Mouse (Mus musculus): ENCODE measurements around the gene H2al1c. TPM values are rescaled to one million over a fixed set of nuclear protein-coding genes. Genes with fewer than 3 reads are reported as not detected.
"Not testable (repeated sequence)": the region's sequence is repeated elsewhere in the genome, so short reads cannot be mapped to it uniquely, and the experiment has no call there.

H2al1c gene
- not detected in 2 replicates for polyA plus RNA-seq (2016; fragmentation: Nextera tagmentation; extraction: Ambion mirVana)

DNA sequence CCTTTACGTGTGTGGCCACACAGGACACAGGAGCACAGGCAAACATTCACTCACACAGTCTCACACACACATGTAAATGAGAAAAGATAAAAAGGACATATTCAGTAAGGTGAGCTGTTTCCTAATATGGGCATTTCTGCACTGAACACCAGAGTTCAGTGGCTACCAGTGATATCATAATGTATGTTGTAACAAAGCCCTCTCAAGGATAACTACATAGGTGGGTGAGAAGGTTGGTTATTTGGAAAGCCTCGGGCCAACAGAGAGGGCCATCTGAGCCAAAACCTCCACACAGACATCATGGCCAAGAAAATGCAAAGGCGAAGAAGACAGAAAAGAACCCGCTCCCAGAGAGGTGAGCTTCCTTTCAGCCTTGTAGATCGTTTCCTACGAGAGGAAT, at the start of gene H2al1c:
H2al1c (plus strand) TSS at position 301 of the 400 bp plus-strand sequence.
- H3K4me3 ChIP-seq (replicated peaks); H3K9me3 ChIP-seq; H3K4me1 ChIP-seq (replicated peaks); H3K4me2 ChIP-seq; H3K27me3 ChIP-seq; ATAC-seq (ENCODE audit: insufficient number of reproducible peaks, insufficient read depth, low FRiP score, low TSS enrichment, low read depth); H3K9ac ChIP-seq (replicated peaks); H3K27ac ChIP-seq; H3K36me3 ChIP-seq: not testable (repeated sequence)
- WGBS, result 83% methylated on average over 1 of the region's 6 CpGs

- Histone ChIP-seq H3K9ac (replicated peaks) (no peak overlapping the region), H3K27me3 (peaks cover 47% of the 10 kb centered on the region), H3K4me3 (replicated peaks) (no peak overlapping the region), H3K27ac (peak overlapping the region; percentile 29; the same call in 1 of the 2 replicates), H3K9me3 (no peaks in the 10 kb centered on the region), H3K36me3 (no peaks in the 10 kb centered on the region), H3K4me2 (no peak overlapping the region), H3K4me1 (replicated peaks) (peaks cover 13% of the 10 kb centered on the region)
- ATAC-seq (ENCODE audit: insufficient number of reproducible peaks, insufficient read depth, low FRiP score, low TSS enrichment, low read depth), result no peak
- WGBS, result 45% methylated on average over 8 of the region's 8 CpGs
Observed at GRCm38 (mm10) chrX:11264918-11265317, 40.5 kb upstream of the H2al1c start.

- Histone ChIP-seq H3K4me2 (no peak overlapping the region), H3K36me3 (no peaks in the 10 kb centered on the region), H3K27me3 (peaks cover 49% of the 10 kb centered on the region), H3K4me1 (replicated peaks) (peaks cover 13% of the 10 kb centered on the region), H3K27ac (no peak overlapping the region), H3K4me3 (replicated peaks) (no peak overlapping the region), H3K9ac (replicated peaks) (no peak overlapping the region), H3K9me3 (no peaks in the 10 kb centered on the region)
- WGBS, result 46% methylated on average over 7 of the region's 7 CpGs
- no peak for ATAC-seq (ENCODE audit: insufficient number of reproducible peaks, insufficient read depth, low FRiP score, low TSS enrichment, low read depth)
Observed at GRCm38 (mm10) chrX:11267791-11268190, 37.7 kb upstream of the H2al1c start.

DNA sequence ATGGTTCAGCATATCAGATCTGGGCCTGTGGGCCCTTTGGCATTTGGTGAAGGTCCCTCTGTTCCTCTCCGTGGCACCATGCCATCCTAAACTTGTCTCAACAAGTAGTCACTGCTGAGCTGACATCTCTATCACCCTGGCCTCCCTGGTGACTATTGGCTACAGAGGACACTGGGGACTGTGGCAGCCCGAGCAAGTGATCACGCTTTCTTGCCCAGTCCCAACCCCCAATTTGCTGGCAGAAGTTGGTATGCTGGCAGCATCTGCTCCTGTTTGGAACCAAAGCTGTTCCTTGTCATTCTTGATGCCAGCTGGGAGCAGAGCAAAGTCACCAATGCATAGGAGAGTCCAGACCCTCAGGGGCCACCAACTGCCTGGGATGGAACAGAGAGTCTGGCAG, 36.4 kb upstream of the H2al1c start:
- Histone ChIP-seq H3K36me3 (no peaks in the 10 kb centered on the region), H3K27ac (no peak overlapping the region), H3K4me2 (no peak overlapping the region), H3K27me3 (peaks cover 44% of the 10 kb centered on the region), H3K4me3 (replicated peaks) (no peak overlapping the region), H3K9me3 (no peaks in the 10 kb centered on the region), H3K4me1 (replicated peaks) (peaks cover 13% of the 10 kb centered on the region), H3K9ac (replicated peaks) (no peak overlapping the region)
- WGBS, result 91% methylated on average over 3 of the region's 3 CpGs
- ATAC-seq (ENCODE audit: insufficient number of reproducible peaks, insufficient read depth, low FRiP score, low TSS enrichment, low read depth), result no peak

DNA sequence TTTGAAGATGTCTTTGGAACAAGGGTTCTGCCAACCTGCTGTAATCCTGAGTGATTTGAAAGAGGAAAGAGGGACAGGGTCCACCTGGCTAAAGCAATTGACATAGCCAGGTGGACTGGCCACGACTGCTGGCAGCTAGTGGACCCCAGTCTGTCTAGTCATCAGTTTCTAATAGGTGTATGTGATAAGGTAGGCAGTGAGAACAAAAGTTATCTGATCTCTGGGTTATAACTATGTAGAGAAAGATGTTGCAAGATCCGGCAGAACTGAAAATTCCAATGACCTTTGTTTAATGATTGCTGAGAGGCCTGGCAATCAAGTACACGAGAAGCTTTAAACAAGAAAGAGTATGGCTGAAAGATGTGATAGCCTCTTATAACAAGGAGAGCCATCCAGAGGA, 32.3 kb upstream of the H2al1c start:
- 83% methylated on average over 3 of the region's 3 CpGs for WGBS
- H3K27me3 ChIP-seq, result peaks cover 29% of the 10 kb centered on the region
- no peak overlapping the region for H3K27ac ChIP-seq
- H3K9me3 ChIP-seq, result no peaks in the 10 kb centered on the region
- H3K4me2 ChIP-seq, result no peak overlapping the region
- no peak overlapping the region for H3K9ac ChIP-seq (replicated peaks)
- H3K4me3 ChIP-seq (replicated peaks), result no peak overlapping the region
- no peaks in the 10 kb centered on the region for H3K36me3 ChIP-seq
- peaks cover 2% of the 10 kb centered on the region; the same call in 1 of the 2 replicates for H3K4me1 ChIP-seq (replicated peaks)
- no peak for ATAC-seq (ENCODE audit: insufficient number of reproducible peaks, insufficient read depth, low FRiP score, low TSS enrichment, low read depth)

DNA sequence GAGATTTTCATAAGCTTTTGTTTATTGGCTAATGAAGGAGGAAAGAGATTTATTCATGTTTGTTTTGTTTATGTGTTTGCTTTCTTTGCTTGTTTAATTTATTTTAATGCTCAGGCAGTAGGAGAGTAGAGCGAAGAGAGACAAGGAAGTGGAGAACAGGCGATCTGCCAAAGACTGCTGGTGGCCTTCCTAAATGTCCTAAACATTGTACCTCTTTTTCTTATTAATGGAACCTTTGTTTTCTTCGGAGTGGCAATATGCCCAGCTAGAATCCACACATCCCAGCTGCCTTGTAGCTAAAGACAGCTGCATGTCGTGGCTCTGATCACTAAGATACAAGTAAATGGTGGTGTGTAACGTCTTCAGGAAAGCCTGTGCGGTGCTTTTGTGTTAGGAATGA, 28.4 kb upstream of the H2al1c start:
- no peak for ATAC-seq (ENCODE audit: insufficient number of reproducible peaks, insufficient read depth, low FRiP score, low TSS enrichment, low read depth)
- no peak overlapping the region for H3K4me2 ChIP-seq
- no peaks in the 10 kb centered on the region for H3K36me3 ChIP-seq
- no peak overlapping the region for H3K9ac ChIP-seq (replicated peaks)
- H3K27ac ChIP-seq, result no peak overlapping the region
- no peaks in the 10 kb centered on the region for H3K4me1 ChIP-seq (replicated peaks)
- 83% methylated on average over 6 of the region's 6 CpGs for WGBS
- H3K9me3 ChIP-seq, result no peaks in the 10 kb centered on the region
- H3K4me3 ChIP-seq (replicated peaks), result no peak overlapping the region
- peaks cover 18% of the 10 kb centered on the region for H3K27me3 ChIP-seq

- Histone ChIP-seq H3K9ac (replicated peaks) (no peak overlapping the region), H3K4me1 (replicated peaks) (no peaks in the 10 kb centered on the region), H3K4me3 (replicated peaks) (no peak overlapping the region), H3K9me3 (no peaks in the 10 kb centered on the region), H3K4me2 (no peak overlapping the region), H3K27ac (no peak overlapping the region), H3K36me3 (no peaks in the 10 kb centered on the region), H3K27me3 (peaks cover 21% of the 10 kb centered on the region)
- no peak for ATAC-seq (ENCODE audit: insufficient number of reproducible peaks, insufficient read depth, low FRiP score, low TSS enrichment, low read depth)
- 65% methylated on average over 2 of the region's 2 CpGs for WGBS
Observed at GRCm38 (mm10) chrX:11280741-11281140, 24.7 kb upstream of the H2al1c start.

DNA sequence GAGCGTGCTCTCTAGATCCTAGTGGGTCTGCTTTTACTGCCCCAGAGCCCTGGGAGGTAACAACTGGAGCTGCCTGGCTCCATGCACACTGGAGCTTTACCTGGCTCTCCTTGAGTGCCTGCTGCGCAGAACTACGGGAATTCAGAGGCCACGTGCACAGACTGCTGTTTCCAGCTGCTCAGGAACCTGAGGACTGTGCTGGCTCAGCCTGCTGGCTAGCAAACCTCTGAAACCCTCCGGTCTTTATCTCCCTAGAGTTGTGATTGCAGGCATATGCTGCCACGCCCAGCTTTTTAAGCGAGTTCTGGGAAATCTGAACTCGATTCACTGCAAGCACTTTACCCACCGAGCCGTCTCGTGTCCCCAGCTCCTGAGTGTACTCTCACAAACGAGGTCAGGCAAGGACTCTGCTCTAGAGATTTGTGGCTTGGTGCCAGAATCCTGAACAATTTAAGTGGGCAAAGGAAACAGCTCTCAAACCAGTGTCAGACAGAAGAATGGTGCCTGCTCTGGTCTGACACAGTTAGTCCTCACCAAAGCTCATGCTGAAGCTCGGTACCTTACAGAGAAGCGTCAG, 17.1 kb upstream of the H2al1c start:
- no peak overlapping the region for H3K4me2 ChIP-seq
- peaks cover 30% of the 10 kb centered on the region for H3K27me3 ChIP-seq
- H3K9me3 ChIP-seq, result no peaks in the 10 kb centered on the region
- no peak for ATAC-seq (ENCODE audit: insufficient number of reproducible peaks, insufficient read depth, low FRiP score, low TSS enrichment, low read depth)
- whole genome bisulfite sequencing, result 74% methylated on average over 14 of the region's 14 CpGs
- H3K9ac ChIP-seq (replicated peaks), result no peak overlapping the region
- H3K4me3 ChIP-seq (replicated peaks), result no peak overlapping the region
- H3K4me1 ChIP-seq (replicated peaks), result no peaks in the 10 kb centered on the region
- no peak overlapping the region for H3K27ac ChIP-seq
- no peaks in the 10 kb centered on the region for H3K36me3 ChIP-seq

GRCm38 (mm10) chrX:11289244-11289643, 16.2 kb upstream of the H2al1c start:
- WGBS, result 74% methylated on average over 4 of the region's 4 CpGs
- H3K27ac ChIP-seq, result no peak overlapping the region
- no peak overlapping the region for H3K4me2 ChIP-seq
- H3K9ac ChIP-seq (replicated peaks), result no peak overlapping the region
- ATAC-seq (ENCODE audit: insufficient number of reproducible peaks, insufficient read depth, low FRiP score, low TSS enrichment, low read depth), result no peak
- H3K27me3 ChIP-seq, result peaks cover 36% of the 10 kb centered on the region
- no peaks in the 10 kb centered on the region for H3K4me1 ChIP-seq (replicated peaks)
- H3K9me3 ChIP-seq, result no peaks in the 10 kb centered on the region
- no peaks in the 10 kb centered on the region for H3K36me3 ChIP-seq
- no peak overlapping the region for H3K4me3 ChIP-seq (replicated peaks)

DNA sequence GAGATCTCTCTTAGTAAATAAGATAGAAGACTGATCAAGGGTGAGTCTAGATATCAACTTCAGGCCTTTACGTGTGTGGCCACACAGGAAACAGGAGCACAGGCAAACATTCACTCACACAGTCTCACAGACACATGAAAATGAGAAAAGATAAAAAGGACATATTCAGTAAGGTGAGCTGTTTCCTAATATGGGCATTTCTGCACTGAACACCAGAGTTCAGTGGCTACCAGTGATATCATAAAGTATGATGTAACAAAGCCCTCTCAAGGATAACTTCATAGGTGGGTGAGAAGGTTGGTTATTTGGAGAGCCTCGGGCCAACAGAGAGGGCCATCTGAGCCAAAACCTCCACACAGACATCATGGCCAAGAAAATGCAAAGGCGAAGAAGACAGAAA, 6.5 kb upstream of the H2al1c start, which contains the start of gene H2al1a:
H2al1a (plus strand) TSS at position 301 of the 400 bp plus-strand sequence.
- not testable (repeated sequence) for H3K4me3 ChIP-seq (replicated peaks); H3K27ac ChIP-seq; ATAC-seq (ENCODE audit: insufficient number of reproducible peaks, insufficient read depth, low FRiP score, low TSS enrichment, low read depth); H3K9me3 ChIP-seq; H3K9ac ChIP-seq (replicated peaks); H3K4me1 ChIP-seq (replicated peaks); H3K36me3 ChIP-seq; H3K4me2 ChIP-seq; H3K27me3 ChIP-seq
- no CpG with 5 or more reads among the region's 3 CpGs for WGBS

GRCm38 (mm10) chrX:11302132-11302531, 3.3 kb upstream of the H2al1c start, which contains the start of gene H2al1b:
H2al1b (plus strand) TSS chrX:11302432.
- not testable (repeated sequence) for H3K4me1 ChIP-seq (replicated peaks); H3K9ac ChIP-seq (replicated peaks); H3K9me3 ChIP-seq; H3K4me2 ChIP-seq; ATAC-seq (ENCODE audit: insufficient number of reproducible peaks, insufficient read depth, low FRiP score, low TSS enrichment, low read depth); H3K27me3 ChIP-seq; H3K4me3 ChIP-seq (replicated peaks); H3K27ac ChIP-seq; H3K36me3 ChIP-seq
- 100% methylated on average over 1 of the region's 3 CpGs for WGBS

GRCm38 (mm10) chrX:11308524-11308923, 3.1 kb downstream of the H2al1c start, which contains the start of gene H2al1d:
H2al1d (plus strand) TSS chrX:11308824.
- not testable (repeated sequence) for H3K4me3 ChIP-seq (replicated peaks); H3K27ac ChIP-seq; H3K4me1 ChIP-seq (replicated peaks); H3K9me3 ChIP-seq; H3K36me3 ChIP-seq; H3K4me2 ChIP-seq; ATAC-seq (ENCODE audit: insufficient number of reproducible peaks, insufficient read depth, low FRiP score, low TSS enrichment, low read depth); H3K9ac ChIP-seq (replicated peaks); H3K27me3 ChIP-seq
- WGBS, result no CpG with 5 or more reads among the region's 6 CpGs

Data from limb, embryonic 12.5 days (tissue).